Mouse (Mus musculus): Measurements from ENCODE around the gene Rtp2.
"Not testable (repeated sequence)": the region's sequence is repeated elsewhere in the genome, so short reads cannot be mapped to it uniquely, and the experiment has no call there.

Gene Rtp2

GRCm38 (mm10) chr16:23952101-23952727, 20.0 kb upstream of the Rtp2 start:
- no peak for DNase-seq (ENCODE audit: low spot score)

GRCm38 (mm10) chr16:23947654-23948053, 15.5 kb upstream of the Rtp2 start:
- no peak for DNase-seq (ENCODE audit: low spot score)

- no peak for DNase-seq (ENCODE audit: low spot score)
Observed at GRCm38 (mm10) chr16:23944801-23945200, 12.6 kb upstream of the Rtp2 start.

GRCm38 (mm10) chr16:23934397-23934796, 2.2 kb upstream of the Rtp2 start:
- DNase-seq (ENCODE audit: low spot score), result no peak

- DNase-seq (ENCODE audit: low spot score), result no peak
Observed at GRCm38 (mm10) chr16:23931275-23931674, 919 bp downstream of the Rtp2 start.

GRCm38 (mm10) chr16:23930426-23931073, 1.6 kb downstream of the Rtp2 start:
- no peak for DNase-seq (ENCODE audit: low spot score)

- DNase-seq (ENCODE audit: low spot score), result no peak
Observed at GRCm38 (mm10) chr16:23927301-23928114, 4.7 kb downstream of the Rtp2 start.

GRCm38 (mm10) chr16:23922906-23923305, 9.3 kb downstream of the Rtp2 start:
- DNase-seq (ENCODE audit: low spot score), result no peak

GRCm38 (mm10) chr16:23921697-23922096, 10.5 kb downstream of the Rtp2 start:
- DNase-seq (ENCODE audit: low spot score), result no peak

- DNase-seq (ENCODE audit: low spot score), result no peak
Observed at GRCm38 (mm10) chr16:23919418-23919817, 12.8 kb downstream of the Rtp2 start.

GRCm38 (mm10) chr16:23913401-23913800, 18.8 kb downstream of the Rtp2 start:
- no peak for DNase-seq (ENCODE audit: low spot score)

- no peak for DNase-seq (ENCODE audit: low spot score)
Observed at GRCm38 (mm10) chr16:23912741-23913140, 19.5 kb downstream of the Rtp2 start.

GRCm38 (mm10) chr16:23909015-23909354, 23.2 kb downstream of the Rtp2 start:
- DNase-seq (ENCODE audit: low spot score), result not testable (repeated sequence)

GRCm38 (mm10) chr16:23908076-23909014, 23.8 kb downstream of the Rtp2 start:
- not testable (repeated sequence) for DNase-seq (ENCODE audit: low spot score)

- DNase-seq (ENCODE audit: low spot score), result not testable (repeated sequence)
Observed at GRCm38 (mm10) chr16:23906586-23906985, 25.6 kb downstream of the Rtp2 start.

- no peak for DNase-seq (ENCODE audit: low spot score)
Observed at GRCm38 (mm10) chr16:23901411-23901810, 30.8 kb downstream of the Rtp2 start.

GRCm38 (mm10) chr16:23900061-23900460, 32.1 kb downstream of the Rtp2 start:
- DNase-seq (ENCODE audit: low spot score), result no peak

GRCm38 (mm10) chr16:23898840-23899239, 33.4 kb downstream of the Rtp2 start:
- DNase-seq (ENCODE audit: low spot score), result peak; percentile 20

- DNase-seq (ENCODE audit: low spot score), result no peak
Observed at GRCm38 (mm10) chr16:23897984-23898586, 34.1 kb downstream of the Rtp2 start.

GRCm38 (mm10) chr16:23897486-23897885, 34.7 kb downstream of the Rtp2 start:
- DNase-seq (ENCODE audit: low spot score), result no peak

GRCm38 (mm10) chr16:23895135-23895534, 37.1 kb downstream of the Rtp2 start:
- no peak for DNase-seq (ENCODE audit: low spot score)

GRCm38 (mm10) chr16:23890636-23891035, 41.6 kb downstream of the Rtp2 start, which contains the start of gene Sst:
Gene Sst (minus strand): TSS chr16:23890958.
- DNase-seq (ENCODE audit: low spot score), result no peak
